Mouse (Mus musculus) sigmoid colon, adult 10 weeks (tissue): ENCODE data around the gene Reg4. TPM values are rescaled to one million over a fixed set of nuclear protein-coding genes. Genes with fewer than 3 reads are reported as not detected.

Experiments used
- polyA plus RNA-seq: library from polyadenylated mRNA; stranded (reverse); fragments of 350-450 nt; fragmentation: Illumina TruSeq; extraction: RNeasy Lipid Tissue Mini Kit (QIAGEN cat#74804); gene quantifications from one replicate; pipeline ENCODE4 v1.2.3, GENCODE M21; 2014; ENCODE audit warnings: low read depth, low replicate concordance

Gene Reg4
- polyA plus RNA-seq = 441 TPM

GRCm38 (mm10) chr3:98221856-98222255 is at the start of gene Reg4:
Reg4 (plus strand) TSS chr3:98222156.

DNA sequence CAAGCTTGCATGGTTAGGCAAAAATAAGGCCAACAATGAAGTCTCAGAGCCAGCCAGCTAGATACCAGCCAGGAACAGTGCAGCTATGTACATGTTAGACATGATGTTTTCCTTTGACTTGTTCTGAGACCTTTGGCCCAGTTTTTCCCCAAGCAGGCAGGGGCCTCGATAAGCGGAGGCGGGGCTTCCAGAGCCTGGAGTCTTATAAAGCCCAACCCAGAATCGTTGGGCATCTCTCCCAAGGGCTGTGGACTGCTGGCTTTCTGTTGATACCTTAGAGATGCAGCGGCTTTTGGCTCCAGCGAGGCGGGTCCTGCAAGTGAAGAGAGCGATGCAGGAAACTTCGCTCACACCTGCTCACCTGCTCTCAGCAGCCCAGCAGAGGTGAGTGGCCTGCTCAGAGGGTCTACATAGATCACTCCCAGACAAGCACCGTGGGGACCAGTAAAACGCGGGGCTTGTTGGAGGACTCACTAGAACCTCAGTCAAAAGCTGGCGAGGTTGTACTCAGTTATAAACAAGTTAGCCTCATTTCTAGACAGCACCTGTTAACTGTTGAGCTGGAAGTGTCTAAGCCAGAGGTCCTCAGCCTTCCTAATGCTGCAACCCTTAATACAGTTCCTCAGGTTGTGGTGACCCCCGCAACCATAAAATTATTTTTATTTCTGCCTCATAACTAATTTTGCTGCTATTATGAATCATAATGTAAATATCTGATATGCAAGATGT is 58.4 kb downstream of the Reg4 start, which contains the start of gene Hmgcs2:
Gene Hmgcs2 (plus strand): TSS at position 232 of the 729 bp plus-strand sequence.

Other genes with a start within 250 kb of the Reg4 start
- 4.7 TPM for gene Notch2, start 208.6 kb upstream of the Reg4 start, polyA plus RNA-seq
- gene Adam30, start 61.5 kb upstream of the Reg4 start, polyA plus RNA-seq = not detected
- 103 TPM for gene Hmgcs2, start 58.3 kb downstream of the Reg4 start, polyA plus RNA-seq
- not detected for gene Phgdh, start 117.8 kb downstream of the Reg4 start, polyA plus RNA-seq
- 4.7 TPM for gene Zfp697, start 160.3 kb downstream of the Reg4 start, polyA plus RNA-seq
- gene Gm4450, start 235.0 kb downstream of the Reg4 start, polyA plus RNA-seq = not detected